Mouse (Mus musculus) liver, embryonic 11.5 days (tissue): ENCODE data around the gene Serpina1d. TPM values are rescaled to one million over a fixed set of nuclear protein-coding genes. Genes with fewer than 3 reads are reported as not detected.

Experiments
- polyA plus RNA-seq: library from polyadenylated mRNA; unstranded; fragments of >200 nt; fragmentation: Nextera tagmentation; extraction: Ambion mirVana; gene quantifications from 2 replicates; pipeline ENCODE4 v1.2.1, GENCODE M21; 2014

Gene Serpina1d
- polyA plus RNA-seq, 1 experiment from 2014 or later: 51.9 TPM

Other genes with a start within 250 kb of the Serpina1d start
- 3.2 and 3.3 TPM in 2 replicates for gene Ppp4r4, start 241.3 kb downstream of the Serpina1d start, polyA plus RNA-seq
- 21.2 and 21.8 TPM in 2 replicates for gene Serpina10, start 142.1 kb downstream of the Serpina1d start, polyA plus RNA-seq
- gene Serpina6, start 116.4 kb downstream of the Serpina1d start, polyA plus RNA-seq: 847 and 933 TPM in 2 replicates
- not detected in 2 replicates for gene Serpina16, start 97.5 kb downstream of the Serpina1d start, polyA plus RNA-seq
- gene Serpina1f, start 78.1 kb downstream of the Serpina1d start, polyA plus RNA-seq: 0.16 and 0.17 TPM in 2 replicates
- gene Serpina1b, start 56.8 kb upstream of the Serpina1d start, polyA plus RNA-seq: 344 and 359 TPM in 2 replicates
- gene Serpina1a, start 90.0 kb upstream of the Serpina1d start, polyA plus RNA-seq: 211 and 218 TPM in 2 replicates
- 20.4 and 21.9 TPM in 2 replicates for gene Serpina1c, start 131.3 kb upstream of the Serpina1d start, polyA plus RNA-seq
- 36.4 and 37.7 TPM in 2 replicates for gene Serpina1e, start 185.4 kb upstream of the Serpina1d start, polyA plus RNA-seq
- gene Serpina11, start 216.4 kb upstream of the Serpina1d start, polyA plus RNA-seq: 2.7 and 3.0 TPM in 2 replicates
- gene Serpina9, start 240.2 kb upstream of the Serpina1d start, polyA plus RNA-seq: not detected in 2 replicates